Mouse (Mus musculus): Measurements from ENCODE around the gene Taf4.

GRCm38 (mm10) chr2:180006352-180007017 lies 30.0 kb upstream of the Taf4 start:
- TF ChIP-seq POLR2A (IDR thresholded peaks at IDR 0.05; ENCODE audit: insufficient read depth, low read depth, low read length) (no peak), CTCF (IDR thresholded peaks at IDR 0.05; ENCODE audit: insufficient read depth, low read depth, low read length) (no peak)
